Mouse (Mus musculus) forebrain, embryonic 10.5 days (tissue): ENCODE results near the gene Cdc34. TPM values are rescaled to one million over a fixed set of nuclear protein-coding genes. Genes with fewer than 3 reads are reported as not detected.
"Not testable (repeated sequence)": the region's sequence is repeated elsewhere in the genome, so short reads cannot be mapped to it uniquely, and the experiment has no call there.

ENCODE experiments used
- DNase-seq: peaks from one replicate; pipeline ENCODE4 v3.0.0-alpha.2; 2017; ENCODE audit warnings: low spot score; ENCODE audit errors: extremely low spot score
- H3K27ac ChIP-seq: fragments of 300-500 bp; sonication (generic); 2 replicates; pipeline ENCODE4 v1.5.1; 2016; ENCODE audit warnings: mild to moderate bottlenecking
- H3K27me3 ChIP-seq: fragments of 300-500 bp; sonication (generic); 2 replicates; pipeline ENCODE4 v1.6.1; 2016; ENCODE audit warnings: mild to moderate bottlenecking; ENCODE audit not compliant: poor library complexity, severe bottlenecking
- H3K36me3 ChIP-seq: fragments of 300-500 bp; sonication (generic); replicated peaks from 2 replicates; pipeline ENCODE4 v1.6.1; 2016; ENCODE audit warnings: mild to moderate bottlenecking, moderate library complexity
- H3K4me1 ChIP-seq: fragments of 300-500 bp; sonication (generic); 2 replicates; pipeline ENCODE4 v1.6.1; 2016
- H3K4me3 ChIP-seq: fragments of 300-500 bp; sonication (generic); 2 replicates; pipeline ENCODE4 v1.5.1; 2016; ENCODE audit warnings: mild to moderate bottlenecking, moderate library complexity
- H3K9me3 ChIP-seq: fragments of 300-500 bp; sonication (generic); 2 replicates; pipeline ENCODE4 v1.6.1; 2016; ENCODE audit warnings: mild to moderate bottlenecking, moderate library complexity
- WGBS: fragments of 180-500 bp; shearing (Covaris S2); methylation state at CpG from one replicate; pipeline ENCODE4 v1.1.7; 2016; 5-methylcytosine and 5-hydroxymethylcytosine counted together
- polyA plus RNA-seq: library from polyadenylated mRNA; unstranded; fragments of >200 nt; fragmentation: Nextera tagmentation; extraction: Ambion mirVana; gene quantifications from 2 replicates; pipeline ENCODE4 v1.2.1, GENCODE M21; 2016

The Cdc34 gene
- polyA plus RNA-seq, 1 experiment from 2014 or later: 264 TPM

DNA sequence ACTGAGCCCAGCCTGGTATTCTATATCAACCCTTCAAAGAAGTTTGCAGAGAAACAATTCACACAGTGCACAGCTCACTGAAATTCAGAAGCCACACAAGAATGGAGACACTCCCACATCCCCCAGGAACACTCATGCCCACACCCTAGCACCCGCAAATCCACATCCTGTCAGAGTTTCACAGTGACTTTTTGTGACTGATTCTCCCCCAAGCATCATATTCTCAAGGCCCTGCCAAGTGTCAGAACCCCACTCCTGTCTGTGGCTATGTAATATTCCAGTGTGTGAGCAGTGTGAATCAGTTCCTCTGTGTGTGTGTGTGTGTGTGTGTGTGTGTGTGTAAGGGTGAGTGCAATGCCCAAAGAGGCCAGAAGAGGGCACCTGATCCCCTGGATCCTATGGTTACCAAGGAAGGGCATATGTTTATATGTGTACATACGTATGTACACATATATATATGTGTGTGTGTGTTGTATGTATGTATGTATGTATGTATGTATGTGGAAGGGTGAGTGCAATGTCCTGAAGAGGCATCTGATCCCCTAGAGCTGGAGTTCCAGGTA is 10.1 kb downstream of the Cdc34 start:
- WGBS: 98% methylated on average over 2 of the region's 2 CpGs

DNA sequence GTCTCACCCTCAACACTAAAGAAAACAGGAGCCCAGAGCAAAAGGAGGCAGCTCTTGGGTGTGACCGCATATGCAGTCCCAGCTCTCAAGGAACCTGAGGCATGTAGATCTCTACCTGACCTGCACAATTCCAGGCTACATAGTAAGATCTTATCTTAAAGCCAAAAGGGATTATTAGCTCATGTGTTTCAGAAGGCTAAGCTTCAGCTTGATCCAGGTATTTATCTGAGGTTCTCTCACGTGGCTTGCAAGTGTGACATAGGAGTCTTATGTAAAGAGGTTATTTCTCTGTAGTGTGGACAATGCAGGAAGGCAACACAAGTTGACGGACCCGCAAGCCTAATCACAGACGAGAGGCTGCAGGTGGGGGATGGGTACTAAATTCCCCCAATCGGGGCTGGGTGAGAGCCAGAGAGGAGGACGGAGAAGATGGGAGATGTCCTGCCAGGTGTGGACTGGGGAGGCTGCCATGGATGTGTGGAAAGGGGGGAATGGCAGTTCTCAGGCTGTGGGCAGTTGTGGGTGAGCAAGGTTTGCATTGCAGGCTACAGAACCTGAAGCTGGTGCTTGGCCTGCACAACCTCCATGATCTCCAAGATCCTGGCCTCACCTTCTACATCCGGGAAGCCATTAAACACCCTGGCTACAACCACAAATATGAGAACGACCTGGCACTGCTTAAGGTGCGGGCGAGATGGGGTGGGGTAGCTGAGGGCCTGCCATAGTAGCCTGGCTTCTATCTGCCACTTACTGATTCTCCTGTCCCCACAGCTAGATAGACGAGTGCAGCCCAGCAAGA is 11.8 kb downstream of the Cdc34 start:
- H3K9me3 ChIP-seq: peaks cover 7% of the 10 kb centered on the region
- H3K36me3 ChIP-seq: peaks cover 18% of the 10 kb centered on the region
- no peak for DNase-seq
- no peak overlapping the region; the same call in 1 of the 2 replicates for H3K27ac ChIP-seq
- H3K27me3 ChIP-seq: no peaks in the 10 kb centered on the region
- H3K4me3 ChIP-seq: no peak overlapping the region
- WGBS: 80% methylated on average over 12 of the region's 12 CpGs
- peaks cover 15% of the 10 kb centered on the region for H3K4me1 ChIP-seq

More for the DNA sequence above, 10.1 kb downstream of the Cdc34 start:
- Histone ChIP-seq H3K27me3 (no peaks in the 10 kb centered on the region), H3K4me3 (no peak overlapping the region), H3K36me3 (peaks cover 35% of the 10 kb centered on the region), H3K9me3 (peaks cover 7% of the 10 kb centered on the region), H3K4me1 (peaks cover 15% of the 10 kb centered on the region), H3K27ac (no peak overlapping the region)
- no peak for DNase-seq

DNA sequence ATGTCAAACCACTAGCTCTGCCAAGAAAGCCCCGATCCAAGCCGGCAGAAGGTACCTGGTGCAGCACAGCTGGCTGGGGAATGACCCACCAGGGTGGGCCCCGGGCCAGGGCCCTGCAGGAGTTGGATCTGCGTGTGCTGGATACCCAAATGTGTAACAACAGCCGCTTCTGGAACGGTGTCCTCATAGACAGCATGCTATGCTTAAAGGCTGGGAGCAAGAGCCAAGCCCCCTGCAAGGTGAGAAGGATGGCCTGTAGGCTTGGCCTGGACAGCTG is 12.3 kb downstream of the Cdc34 start:
- Histone ChIP-seq H3K4me1 (peaks cover 15% of the 10 kb centered on the region), H3K4me3 (no peak overlapping the region), H3K9me3 (peaks cover 7% of the 10 kb centered on the region), H3K27ac (no peak overlapping the region), H3K27me3 (no peaks in the 10 kb centered on the region), H3K36me3 (peaks cover 13% of the 10 kb centered on the region)
- no peak for DNase-seq
- 89% methylated on average over 6 of the region's 6 CpGs for WGBS

DNA sequence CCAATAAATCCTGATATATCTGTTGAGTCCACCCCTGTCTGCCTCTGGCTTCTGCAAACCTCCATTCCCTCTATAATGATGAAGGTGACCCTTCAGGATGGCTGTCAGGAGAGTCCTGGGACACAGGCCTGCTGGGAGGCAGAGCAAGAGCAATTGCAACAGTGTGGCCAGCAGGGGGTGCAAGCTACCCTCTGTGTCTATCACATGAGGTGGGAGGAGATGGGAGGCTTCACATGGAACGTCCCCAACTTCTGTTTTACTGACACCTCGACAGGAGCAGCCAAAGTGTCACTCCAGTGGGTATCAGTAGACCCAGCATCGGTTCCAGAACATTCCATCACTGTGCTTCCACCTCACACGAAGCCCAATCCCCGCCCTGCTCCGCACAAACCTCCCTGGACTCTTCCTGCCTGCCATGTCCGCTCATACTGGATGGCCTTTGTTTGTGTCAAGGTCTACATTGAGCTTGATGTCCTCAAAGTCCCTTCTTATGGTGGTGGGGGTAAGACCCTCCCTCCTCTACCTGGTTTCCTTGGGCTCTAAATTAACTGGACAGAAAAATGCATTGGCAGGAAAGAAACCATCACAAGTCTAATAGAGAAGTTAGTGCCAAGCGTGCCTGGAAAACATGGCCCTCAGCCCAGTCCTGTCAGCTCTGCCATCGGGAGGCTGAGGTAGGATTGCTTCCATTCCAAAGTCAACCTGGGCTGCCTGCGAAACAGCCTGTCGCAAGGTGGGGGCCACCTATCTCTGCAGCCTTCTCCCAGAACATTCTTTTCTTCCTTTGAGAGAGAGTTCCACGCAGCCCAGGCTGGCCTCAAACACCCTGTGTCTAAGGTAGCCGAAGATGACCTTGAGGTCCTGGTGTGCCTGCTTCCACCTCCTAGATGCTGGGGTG is 13.5 kb downstream of the Cdc34 start:
- peak; percentile 70 for DNase-seq
- WGBS: 69% methylated on average over 13 of the region's 13 CpGs
- Histone ChIP-seq H3K4me1 (peaks cover 15% of the 10 kb centered on the region), H3K9me3 (peaks cover 7% of the 10 kb centered on the region), H3K27ac (peak overlapping the region; percentile 40; the same call in 1 of the 2 replicates), H3K27me3 (no peaks in the 10 kb centered on the region), H3K4me3 (0 out of 2 replicates have a peak overlapping the region, but pooled peaks have one; percentile 2), H3K36me3 (peaks cover 5% of the 10 kb centered on the region; the same call in 1 of the 2 replicates)

- H3K27ac ChIP-seq: peak overlapping the region; percentile 40; the same call in 1 of the 2 replicates
- peaks cover 5% of the 10 kb centered on the region; the same call in 1 of the 2 replicates for H3K36me3 ChIP-seq
- H3K27me3 ChIP-seq: no peaks in the 10 kb centered on the region
- WGBS: 62% methylated on average over 9 of the region's 9 CpGs
- no peak for DNase-seq
- H3K9me3 ChIP-seq: peaks cover 7% of the 10 kb centered on the region
- H3K4me1 ChIP-seq: peaks cover 22% of the 10 kb centered on the region
- H3K4me3 ChIP-seq: no peak overlapping the region
Measured at GRCm38 (mm10) chr10:79696129-79696651, 14.2 kb downstream of the Cdc34 start.

DNA sequence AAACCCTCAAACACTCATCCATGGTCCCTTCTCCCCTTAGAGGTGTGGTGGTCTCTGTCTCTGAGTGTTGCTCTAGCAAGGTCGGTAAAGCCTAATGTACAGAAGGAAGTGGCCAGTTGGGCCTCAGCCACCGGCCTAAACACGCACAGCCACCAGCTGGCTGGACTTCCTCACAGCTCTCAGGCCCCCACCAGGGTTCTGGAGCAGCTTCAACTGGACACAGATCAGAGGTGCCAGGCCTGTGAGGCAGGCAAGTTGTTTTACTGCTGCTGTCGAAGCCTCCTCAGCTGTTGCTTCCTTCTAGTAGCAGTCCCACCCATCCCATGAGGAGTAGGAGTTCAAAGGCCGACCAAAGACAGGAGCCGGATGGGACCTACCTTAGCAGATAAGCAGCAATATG is 15.9 kb downstream of the Cdc34 start:
- Histone ChIP-seq H3K27ac (no peak overlapping the region), H3K36me3 (no peaks in the 10 kb centered on the region), H3K27me3 (no peaks in the 10 kb centered on the region), H3K4me3 (no peak overlapping the region), H3K9me3 (no peaks in the 10 kb centered on the region), H3K4me1 (peaks cover 31% of the 10 kb centered on the region)
- 84% methylated on average over 6 of the region's 6 CpGs for WGBS
- no peak for DNase-seq

DNA sequence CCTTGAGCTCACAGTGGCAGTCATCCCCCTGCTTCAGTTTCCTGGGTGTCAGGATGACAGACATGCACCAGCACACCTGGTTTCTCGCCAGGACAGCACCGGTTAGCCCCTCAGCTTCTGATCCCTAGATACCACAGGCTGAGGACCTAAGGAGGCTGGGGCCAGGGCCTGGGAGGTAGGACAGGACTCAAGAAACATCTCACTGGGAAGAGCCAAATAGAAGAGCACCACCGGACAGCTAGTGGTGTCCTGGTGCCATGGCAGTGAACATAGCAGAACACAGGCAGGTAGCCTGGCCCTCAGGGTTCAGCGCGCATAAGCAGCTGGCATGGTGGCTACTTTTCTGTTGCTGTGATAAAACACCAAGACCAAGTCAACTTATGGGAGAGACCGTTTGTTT is 16.5 kb downstream of the Cdc34 start:
- Histone ChIP-seq H3K4me3 (no peak overlapping the region), H3K9me3 (no peaks in the 10 kb centered on the region), H3K36me3 (no peaks in the 10 kb centered on the region), H3K4me1 (peaks cover 31% of the 10 kb centered on the region), H3K27ac (no peak overlapping the region), H3K27me3 (no peaks in the 10 kb centered on the region)
- no peak for DNase-seq
- 97% methylated on average over 6 of the region's 6 CpGs for WGBS

- H3K27ac ChIP-seq: peak overlapping the region; percentile 8
- 52% methylated on average over 7 of the region's 7 CpGs for whole genome bisulfite sequencing
- H3K27me3 ChIP-seq: no peaks in the 10 kb centered on the region
- peaks cover 39% of the 10 kb centered on the region for H3K4me1 ChIP-seq
- no peaks in the 10 kb centered on the region for H3K9me3 ChIP-seq
- no peak for DNase-seq
- no peaks in the 10 kb centered on the region for H3K36me3 ChIP-seq
- no peak overlapping the region for H3K4me3 ChIP-seq
Measured at GRCm38 (mm10) chr10:79700676-79701075, 18.7 kb downstream of the Cdc34 start.

DNA sequence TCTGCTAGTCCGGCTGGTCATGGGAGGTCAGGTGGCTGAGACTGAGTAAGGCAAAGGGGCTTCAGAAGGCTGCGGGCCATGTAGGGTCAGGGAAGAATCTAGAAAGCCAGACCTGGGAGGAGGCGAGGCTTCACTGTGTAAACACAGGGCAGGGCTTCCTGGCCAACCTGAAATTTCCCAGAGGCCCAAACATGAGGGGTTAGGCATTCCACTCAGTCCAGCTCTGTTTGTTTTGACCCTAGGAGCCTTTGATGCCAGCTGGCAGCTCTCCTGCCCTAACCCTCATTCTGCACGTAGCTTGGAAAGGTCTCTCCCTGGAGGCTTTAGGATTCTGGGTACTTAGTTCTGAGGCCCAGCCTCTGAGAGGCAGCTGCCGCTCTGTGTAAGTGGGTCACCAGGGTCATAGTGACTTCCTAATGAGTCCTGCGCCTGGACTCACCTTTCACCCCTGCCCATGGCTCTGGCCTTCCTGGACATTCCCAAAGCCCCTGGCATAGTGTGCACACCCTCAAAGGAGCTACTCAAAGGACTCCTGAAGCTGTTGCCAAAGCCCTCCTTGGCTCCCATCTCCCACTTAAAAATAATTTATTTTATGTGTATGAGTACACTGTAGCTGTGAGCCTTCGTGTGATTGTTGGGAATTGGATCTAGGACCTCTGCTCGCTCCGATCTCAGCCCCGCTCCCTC is 19.6 kb downstream of the Cdc34 start:
- no peak overlapping the region for H3K4me3 ChIP-seq
- 64% methylated on average over 10 of the region's 10 CpGs for WGBS
- no peaks in the 10 kb centered on the region for H3K9me3 ChIP-seq
- H3K27me3 ChIP-seq: no peaks in the 10 kb centered on the region
- H3K36me3 ChIP-seq: peaks cover 7% of the 10 kb centered on the region
- DNase-seq: no peak
- peak overlapping the region; percentile 8 for H3K27ac ChIP-seq
- peaks cover 39% of the 10 kb centered on the region for H3K4me1 ChIP-seq

- DNase-seq, H3K27me3 ChIP-seq, H3K27ac ChIP-seq, H3K9me3 ChIP-seq, H3K4me3 ChIP-seq: not testable (repeated sequence)
- Histone ChIP-seq H3K4me1 (peaks cover 52% of the 10 kb centered on the region), H3K36me3 (peaks cover 21% of the 10 kb centered on the region)
- WGBS: 86% methylated on average over 4 of the region's 4 CpGs
Measured at GRCm38 (mm10) chr10:79702970-79703369, 21.0 kb downstream of the Cdc34 start.

DNA sequence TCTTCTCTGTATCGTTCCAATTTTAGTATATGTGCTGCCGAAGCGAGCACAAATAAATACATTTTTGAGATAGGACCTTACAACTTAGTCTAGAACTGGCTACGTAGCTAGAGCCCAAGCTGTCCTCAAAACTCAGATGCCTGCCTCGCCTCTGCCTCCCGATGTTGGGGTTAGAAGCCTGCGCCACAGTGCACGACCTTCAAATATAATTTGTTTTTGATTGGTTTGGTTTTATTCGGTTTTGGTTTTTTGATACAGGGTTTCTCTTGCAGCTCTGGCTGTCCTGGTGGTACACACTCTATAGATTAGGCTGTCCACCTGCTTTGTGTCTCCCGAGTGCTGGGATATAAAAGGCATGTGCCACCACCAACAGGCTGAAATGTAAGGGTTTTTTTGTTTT is 21.5 kb downstream of the Cdc34 start:
- no peaks in the 10 kb centered on the region for H3K9me3 ChIP-seq
- no peak for DNase-seq
- peak overlapping the region; percentile 86 for H3K4me3 ChIP-seq
- peak overlapping the region; percentile 98 for H3K27ac ChIP-seq
- H3K4me1 ChIP-seq: peaks cover 54% of the 10 kb centered on the region
- no peaks in the 10 kb centered on the region for H3K27me3 ChIP-seq
- peaks cover 27% of the 10 kb centered on the region for H3K36me3 ChIP-seq
- WGBS: 77% methylated on average over 10 of the region's 10 CpGs
